Mouse (Mus musculus) kidney, postnatal 4 days (tissue): ENCODE results near the gene Olfr961.

Experiments
- DNase-seq, 2 experiments: peaks; one replicate each; pipeline ENCODE4 v3.0.0; 2021; ENCODE audit warnings: mixed read lengths in 2 of 2

The Olfr961 gene

GRCm38 (mm10) chr9:39644785-39645184, at the start of gene Olfr961:
Gene Olfr961, plus strand, starts transcription at chr9:39645085.
- no peak for DNase-seq

- peak; percentile 20 to 41 for DNase-seq
These were observed 42.2 kb upstream of the Olfr961 start for GRCm38 (mm10) chr9:39602536-39603332.

- DNase-seq: peak; percentile 38 to 48
These were observed 41.5 kb upstream of the Olfr961 start for GRCm38 (mm10) chr9:39603333-39603845.

GRCm38 (mm10) chr9:39603999-39604453, 40.9 kb upstream of the Olfr961 start, which contains the start of gene AW551984:
Gene AW551984, minus strand, starts transcription at chr9:39604403.
- DNase-seq: peak in 1 of 2 experiments; percentile 13

GRCm38 (mm10) chr9:39608497-39608896, 36.4 kb upstream of the Olfr961 start:
- DNase-seq: no peak

- DNase-seq: no peak
These were observed 34.5 kb upstream of the Olfr961 start, which contains the start of gene Olfr148 for GRCm38 (mm10) chr9:39610355-39610754. Gene Olfr148, plus strand, starts transcription at chr9:39610655.

- DNase-seq: peak; percentile 28 to 31
These were observed 32.9 kb upstream of the Olfr961 start for GRCm38 (mm10) chr9:39611953-39612352.

GRCm38 (mm10) chr9:39621073-39621472, 23.8 kb upstream of the Olfr961 start, which contains the start of gene Olfr960:
Gene Olfr960, plus strand, starts transcription at chr9:39621373.
- no peak for DNase-seq

- DNase-seq: no peak
These were observed 21.1 kb upstream of the Olfr961 start for GRCm38 (mm10) chr9:39623783-39624182.

- DNase-seq: no peak
These were observed 20.2 kb upstream of the Olfr961 start for GRCm38 (mm10) chr9:39624711-39625110.

GRCm38 (mm10) chr9:39629069-39629468, 15.8 kb upstream of the Olfr961 start:
- no peak for DNase-seq

GRCm38 (mm10) chr9:39633913-39634594, 10.8 kb upstream of the Olfr961 start:
- no peak for DNase-seq

GRCm38 (mm10) chr9:39647382-39647781, 2.5 kb downstream of the Olfr961 start:
- DNase-seq: no peak

- DNase-seq: no peak
These were observed 10.0 kb downstream of the Olfr961 start for GRCm38 (mm10) chr9:39654756-39655396.

GRCm38 (mm10) chr9:39666905-39667304, 22.0 kb downstream of the Olfr961 start, which contains the start of gene Olfr963:
Gene Olfr963, plus strand, starts transcription at chr9:39667205.
- no peak for DNase-seq

- DNase-seq: no peak
These were observed 24.8 kb downstream of the Olfr961 start for GRCm38 (mm10) chr9:39669723-39670122.

GRCm38 (mm10) chr9:39674820-39675219, 29.9 kb downstream of the Olfr961 start:
- no peak for DNase-seq

GRCm38 (mm10) chr9:39678557-39678956, 33.7 kb downstream of the Olfr961 start:
- no peak for DNase-seq

- no peak for DNase-seq
These were observed 34.4 kb downstream of the Olfr961 start for GRCm38 (mm10) chr9:39679280-39679679.
